Mouse (Mus musculus): ENCODE results near the gene Prdm16.

DNA sequence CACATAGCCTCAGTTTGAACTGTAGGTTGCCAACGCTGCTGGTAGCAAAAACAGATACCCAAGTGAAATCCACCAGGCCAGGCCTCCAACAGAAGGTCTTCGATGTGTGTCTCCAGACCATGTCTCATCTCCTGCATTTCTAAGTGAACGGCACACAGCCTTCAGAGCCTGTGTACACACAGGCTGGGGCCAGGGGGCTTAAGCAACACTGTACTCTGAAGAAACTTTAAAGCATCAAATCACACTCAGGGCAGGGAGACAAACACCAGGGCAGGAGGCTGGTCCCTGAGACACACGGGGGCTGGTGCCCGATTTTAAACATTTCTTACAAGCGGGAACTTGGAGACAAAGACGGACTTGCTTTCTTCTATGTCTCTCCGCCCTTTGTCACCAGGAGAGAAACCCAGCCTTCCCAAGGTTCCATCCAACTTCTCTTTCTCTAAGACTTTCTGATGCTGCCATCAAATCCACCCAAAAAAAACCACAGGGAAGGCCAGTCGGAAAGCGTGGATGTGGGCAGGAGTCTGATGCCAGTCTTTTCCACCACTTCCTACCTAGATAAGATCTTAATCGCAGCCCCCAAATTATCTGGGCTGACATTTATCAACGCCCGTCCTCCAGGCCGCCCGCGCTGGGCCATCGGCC is 42.4 kb downstream of the Prdm16 start:
- no peak for TF ChIP-seq ZNF384 (IDR thresholded peaks at IDR 0.05; ENCODE audit: low read depth, low read length)
- TF ChIP-seq MAFK (IDR thresholded peaks at IDR 0.05; ENCODE audit: insufficient read depth, low read depth, low read length): no peak
